Mouse (Mus musculus): Measurements from ENCODE around the gene Ssh2.

DNA sequence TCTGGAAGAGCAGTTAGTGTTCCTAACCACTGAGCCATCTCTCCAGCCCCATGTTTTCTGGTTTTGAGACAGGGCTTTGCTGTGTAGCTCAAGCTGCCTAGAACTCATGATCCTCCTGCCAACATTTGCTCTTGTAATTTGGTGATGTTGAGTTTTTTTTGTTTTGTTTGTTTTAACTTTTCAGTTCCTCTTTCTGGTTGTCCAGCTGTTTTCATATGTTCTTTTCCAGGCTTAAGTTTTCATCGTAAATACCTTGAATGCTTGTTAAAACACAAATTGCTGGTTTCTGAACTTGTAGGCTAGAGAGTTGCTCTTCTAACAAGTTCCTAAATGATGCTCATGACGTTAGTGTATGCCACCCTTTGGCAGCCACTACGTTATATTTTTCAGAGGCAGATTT, 139.0 kb downstream of the Ssh2 start:
- TF ChIP-seq CTCF (IDR thresholded peaks at IDR 0.05; ENCODE audit: low read depth, low read length), result no peak
- no peak for TF ChIP-seq POLR2A (IDR thresholded peaks at IDR 0.05; ENCODE audit: insufficient read depth, low read length)
